Mouse (Mus musculus) midbrain, embryonic 11.5 days (tissue): Measurements from ENCODE around the gene Pten. TPM values are rescaled to one million over a fixed set of nuclear protein-coding genes. Genes with fewer than 3 reads are reported as not detected.
A peak's percentile ranks its signal among the peaks of the same experiment; 100 is the strongest.

Experiments used
- ATAC-seq: fragments of 200-750 bp; cut with Nextera tagmentation; 2 replicates; pipeline ENCODE4 v1.8.0; 2017; ENCODE audit warnings: moderate TSS enrichment, moderate library complexity; ENCODE audit not compliant: low FRiP score
- DNase-seq: peaks from one replicate; pipeline ENCODE4 v3.0.0; 2015; ENCODE audit warnings: low spot score; ENCODE audit errors: missing footprints
- H3K27ac ChIP-seq: fragments of 300-500 bp; sonication (generic); 2 replicates; pipeline ENCODE4 v1.5.1; 2014; ENCODE audit warnings: low read depth, low read length
- H3K27me3 ChIP-seq: fragments of 300-500 bp; sonication (generic); 2 replicates; pipeline ENCODE4 v1.6.1; 2014; ENCODE audit warnings: mild to moderate bottlenecking, low read length, moderate library complexity, mixed read lengths; ENCODE audit not compliant: control insufficient read depth, insufficient read depth
- H3K36me3 ChIP-seq: fragments of 300-500 bp; sonication (generic); 2 replicates; pipeline ENCODE4 v1.6.1; 2014; ENCODE audit warnings: mild to moderate bottlenecking, low read length, moderate library complexity, mixed read lengths; ENCODE audit not compliant: control insufficient read depth, insufficient read depth
- H3K4me1 ChIP-seq: fragments of 300-500 bp; sonication (generic); 2 replicates; pipeline ENCODE4 v1.6.1; 2014; ENCODE audit warnings: low read length; ENCODE audit not compliant: control insufficient read depth, insufficient read depth
- H3K4me2 ChIP-seq: fragments of 300-500 bp; sonication (generic); 2 replicates; pipeline ENCODE4 v1.6.1; 2014; ENCODE audit warnings: mild to moderate bottlenecking, moderate library complexity
- H3K4me3 ChIP-seq: fragments of 300-500 bp; sonication (generic); 2 replicates; pipeline ENCODE4 v1.5.1; 2014; ENCODE audit warnings: low read depth, low read length
- H3K9ac ChIP-seq: fragments of 300-500 bp; sonication (generic); 2 replicates; pipeline ENCODE4 v1.6.1; 2014; ENCODE audit warnings: low read length
- H3K9me3 ChIP-seq: fragments of 300-500 bp; sonication (generic); 2 replicates; pipeline ENCODE4 v1.6.1; 2016; ENCODE audit warnings: low read length; ENCODE audit not compliant: control insufficient read depth
- WGBS: fragments of 180-500 bp; shearing (Covaris S2); extraction: QIAGEN DNeasy Blood & Tissue Kit; methylation state at CpG from one replicate; pipeline ENCODE4 v1.1.7; 2014; 5-methylcytosine and 5-hydroxymethylcytosine counted together
- polyA plus RNA-seq: library from polyadenylated mRNA; unstranded; fragments of >200 nt; fragmentation: Nextera tagmentation; extraction: Ambion mirVana; gene quantifications from 2 replicates; pipeline ENCODE4 v1.2.1, GENCODE M21; 2014

Gene Pten
- polyA plus RNA-seq, 1 experiment from 2014 or later = 9.4 TPM

DNA sequence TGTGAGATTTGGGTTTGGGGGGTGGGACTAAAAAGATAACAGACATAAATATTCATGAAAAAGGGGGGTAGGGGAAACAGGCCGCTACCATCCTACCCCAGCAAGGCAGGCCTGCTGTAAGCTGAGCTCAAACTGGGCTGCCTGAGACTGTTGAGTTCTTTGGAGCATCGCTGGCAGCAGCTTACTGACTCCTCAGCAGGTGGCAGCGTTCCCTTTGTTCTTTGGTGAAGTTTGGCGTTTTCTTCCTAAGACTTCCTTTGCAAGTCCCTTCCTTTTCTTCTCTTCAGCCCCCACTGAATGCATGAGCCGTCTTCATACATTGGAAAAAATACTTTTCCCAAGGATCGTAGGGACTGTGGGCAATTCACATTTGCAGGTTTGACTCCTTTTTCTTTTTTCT lies 7.9 kb upstream of the Pten start:
- Histone ChIP-seq H3K4me1 (peaks cover 2% of the 10 kb centered on the region), H3K27ac (no peak overlapping the region), H3K4me2 (no peak overlapping the region), H3K9ac (no peak overlapping the region), H3K4me3 (no peak overlapping the region), H3K27me3 (no peaks in the 10 kb centered on the region), H3K9me3 (no peaks in the 10 kb centered on the region), H3K36me3 (no peaks in the 10 kb centered on the region)
- peak; percentile 88 for DNase-seq
- ATAC-seq = peak; percentile 73; the same call in 1 of the 2 replicates
- WGBS = 2% methylated on average over 6 of the region's 6 CpGs

- no peak overlapping the region for H3K4me2 ChIP-seq
- WGBS = 94% methylated on average over 6 of the region's 6 CpGs
- ATAC-seq (no peak), DNase-seq (no peak)
- no peaks in the 10 kb centered on the region for H3K36me3 ChIP-seq
- H3K9me3 ChIP-seq = no peaks in the 10 kb centered on the region
- H3K4me3 ChIP-seq = no peak overlapping the region
- no peaks in the 10 kb centered on the region for H3K27me3 ChIP-seq
- no peak overlapping the region for H3K27ac ChIP-seq
- H3K4me1 ChIP-seq = peaks cover 16% of the 10 kb centered on the region
- no peak overlapping the region for H3K9ac ChIP-seq
Measured at GRCm38 (mm10) chr19:32752357-32752756, 4.9 kb upstream of the Pten start.

GRCm38 (mm10) chr19:32753386-32753785 lies 3.9 kb upstream of the Pten start:
- ATAC-seq = no peak

DNA sequence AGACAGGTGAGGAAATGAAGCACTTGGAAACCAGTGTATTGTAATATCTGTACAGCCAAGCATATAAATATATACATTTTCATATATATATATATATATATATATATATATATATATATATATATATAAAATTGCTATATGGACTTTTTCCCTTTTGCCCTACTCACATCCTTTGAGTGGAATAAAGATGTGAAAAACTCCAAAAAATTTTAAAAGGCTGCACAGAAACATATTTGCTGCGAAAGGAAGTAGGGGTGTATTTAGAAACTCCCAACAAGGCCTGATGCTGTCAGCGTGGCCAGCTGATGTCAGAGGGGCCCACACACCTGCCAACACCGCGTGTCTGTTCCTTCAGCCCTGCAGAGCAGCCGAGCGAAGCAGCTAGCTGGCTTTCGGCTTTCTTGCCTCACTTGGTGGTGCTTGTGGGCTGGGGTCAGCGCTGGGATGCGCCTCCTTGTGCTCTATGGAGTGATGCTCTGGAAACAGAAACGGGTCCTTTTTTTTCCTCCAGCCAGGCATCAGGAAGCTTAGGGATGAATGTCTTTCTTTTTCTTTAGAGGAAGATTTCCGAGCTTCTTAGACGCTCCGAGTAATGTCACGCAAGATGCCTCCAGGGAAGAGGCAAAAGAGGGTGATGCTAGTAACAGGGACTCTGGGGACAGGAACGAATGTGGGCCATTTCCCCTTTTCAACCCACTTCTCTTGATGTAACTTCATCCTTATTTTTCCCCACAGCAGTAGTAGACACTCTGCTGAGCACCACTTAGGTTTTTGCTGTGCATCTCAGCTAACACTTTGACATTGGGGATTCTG lies 2.9 kb upstream of the Pten start:
- Histone ChIP-seq H3K4me2 (peak overlapping the region; percentile 71), H3K27me3 (no peaks in the 10 kb centered on the region), H3K36me3 (no peaks in the 10 kb centered on the region), H3K4me1 (peaks cover 16% of the 10 kb centered on the region), H3K27ac (no peak overlapping the region), H3K9me3 (no peaks in the 10 kb centered on the region), H3K4me3 (no peak overlapping the region), H3K9ac (no peak overlapping the region)
- no peak for ATAC-seq
- WGBS = 11% methylated on average over 15 of the region's 15 CpGs
- peak; percentile 89 for DNase-seq

More at GRCm38 (mm10) chr19:32753386-32753785, 3.9 kb upstream of the Pten start:
- Histone ChIP-seq H3K27me3 (no peaks in the 10 kb centered on the region), H3K9me3 (no peaks in the 10 kb centered on the region), H3K27ac (no peak overlapping the region), H3K4me2 (no peak overlapping the region), H3K36me3 (no peaks in the 10 kb centered on the region), H3K4me3 (no peak overlapping the region), H3K9ac (no peak overlapping the region), H3K4me1 (peaks cover 16% of the 10 kb centered on the region)
- 84% methylated on average over 3 of the region's 3 CpGs for WGBS
- DNase-seq = no peak

DNA sequence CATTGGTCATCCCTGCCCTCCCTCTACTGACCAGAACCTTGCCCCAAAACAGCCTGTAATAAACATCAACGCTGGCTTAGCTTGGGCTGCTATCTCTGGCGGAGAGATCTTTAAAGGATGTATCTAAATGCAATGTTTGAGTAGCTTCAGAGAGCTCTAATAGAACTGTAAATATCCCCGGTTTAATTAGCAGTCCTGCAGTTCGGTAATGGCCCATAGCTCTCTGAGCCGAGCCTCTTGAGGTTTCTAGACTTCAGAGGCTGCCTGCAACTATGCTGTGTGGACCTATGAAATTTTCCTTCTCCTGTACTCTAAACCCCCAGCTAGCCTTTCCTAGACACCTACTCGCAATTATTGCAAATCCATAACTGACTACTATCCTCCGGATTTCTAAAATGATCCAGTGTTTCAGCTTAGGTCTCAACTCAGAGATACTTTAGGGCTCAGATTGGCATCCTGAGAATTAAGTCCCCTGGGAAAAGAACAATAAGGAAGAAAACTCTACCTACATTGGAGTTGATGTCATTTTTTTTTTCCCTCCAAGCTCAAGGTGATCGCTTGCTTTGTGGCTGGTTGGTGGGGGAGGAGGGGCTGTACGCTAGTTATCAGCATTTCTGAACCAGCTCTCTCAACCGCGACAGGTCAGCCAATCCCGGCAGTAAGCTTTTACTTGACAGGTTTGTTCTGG lies 2.0 kb upstream of the Pten start:
- 5% methylated on average over 12 of the region's 12 CpGs for WGBS
- Histone ChIP-seq H3K4me3 (peak overlapping the region; percentile 97), H3K4me2 (peak overlapping the region; percentile 71), H3K4me1 (peaks cover 18% of the 10 kb centered on the region), H3K9ac (peak overlapping the region; percentile 59), H3K9me3 (no peaks in the 10 kb centered on the region), H3K27me3 (no peaks in the 10 kb centered on the region), H3K27ac (no peak overlapping the region), H3K36me3 (no peaks in the 10 kb centered on the region)
- no peak for ATAC-seq
- peak; percentile 89 for DNase-seq

DNA sequence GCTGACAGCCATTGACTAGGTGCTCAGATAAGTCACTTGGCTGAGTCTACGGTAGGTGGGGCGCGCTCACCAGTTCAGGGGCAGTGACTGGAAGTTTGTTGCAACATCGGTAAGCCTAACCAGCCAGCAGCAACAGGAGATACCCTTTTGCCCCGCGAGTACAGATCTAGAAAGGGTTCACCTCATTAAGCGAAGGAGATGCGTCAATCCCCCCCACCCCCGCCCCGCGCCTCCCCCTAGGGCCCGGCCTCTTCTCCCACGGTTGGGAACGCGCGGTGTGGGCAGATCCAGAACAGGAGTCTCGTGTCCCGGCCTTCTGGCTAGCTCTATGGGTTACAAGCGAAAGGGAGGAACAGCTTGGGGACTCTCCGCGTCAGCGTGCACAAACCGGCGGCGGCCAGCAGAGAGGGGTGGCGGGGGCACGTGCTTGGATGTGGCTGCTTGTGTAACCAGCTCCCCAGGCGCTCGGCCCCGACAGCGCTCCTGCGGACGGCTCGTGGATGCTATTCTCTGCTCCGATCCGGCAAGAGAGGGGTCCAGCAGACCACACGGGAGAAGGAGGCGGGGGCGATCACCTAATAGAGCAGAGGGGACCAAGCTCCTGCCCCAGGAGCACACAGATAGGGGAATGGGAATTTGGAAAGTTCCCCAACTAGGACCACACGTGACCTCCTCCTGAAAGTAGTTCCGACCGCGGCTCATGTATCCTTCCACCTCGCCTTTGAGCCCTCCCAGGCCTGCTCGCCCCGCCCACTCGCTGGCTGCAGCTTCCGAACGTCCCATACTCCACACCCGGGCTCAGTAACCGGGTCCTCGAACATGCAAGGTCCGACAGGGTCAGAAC lies 1.3 kb upstream of the Pten start:
- Histone ChIP-seq H3K27ac (peak overlapping the region; percentile 98), H3K27me3 (no peaks in the 10 kb centered on the region), H3K4me1 (peaks cover 23% of the 10 kb centered on the region), H3K9ac (peak overlapping the region; percentile 86), H3K4me2 (peak overlapping the region; percentile 71), H3K9me3 (no peaks in the 10 kb centered on the region), H3K36me3 (no peaks in the 10 kb centered on the region), H3K4me3 (peak overlapping the region; percentile 97)
- DNase-seq (peak; percentile 99), ATAC-seq (peak; percentile 81)
- WGBS = under 1% methylated on average over 53 of the region's 53 CpGs

DNA sequence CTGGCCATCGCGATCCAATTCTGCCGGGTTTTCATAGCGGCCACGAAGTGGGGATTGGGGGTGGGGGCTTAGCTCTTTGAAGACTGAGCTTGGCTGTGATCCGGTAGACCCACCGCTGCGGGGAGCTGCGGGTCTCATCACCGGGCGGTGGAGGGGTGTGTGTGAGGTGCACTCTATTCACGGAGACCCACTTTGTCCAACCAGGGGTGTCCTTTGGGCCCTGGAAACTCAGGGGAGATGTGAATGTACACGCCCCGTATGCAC lies 729 bp upstream of the Pten start:
- H3K27me3 ChIP-seq = no peaks in the 10 kb centered on the region
- ATAC-seq (peak; percentile 60), DNase-seq (no peak)
- WGBS = 1% methylated on average over 14 of the region's 14 CpGs
- H3K4me3 ChIP-seq = peak overlapping the region; percentile 97
- peak overlapping the region; percentile 98 for H3K27ac ChIP-seq
- no peaks in the 10 kb centered on the region for H3K36me3 ChIP-seq
- H3K4me2 ChIP-seq = peak overlapping the region; percentile 71
- H3K4me1 ChIP-seq = peaks cover 23% of the 10 kb centered on the region
- no peaks in the 10 kb centered on the region for H3K9me3 ChIP-seq
- peak overlapping the region; percentile 86 for H3K9ac ChIP-seq

DNA sequence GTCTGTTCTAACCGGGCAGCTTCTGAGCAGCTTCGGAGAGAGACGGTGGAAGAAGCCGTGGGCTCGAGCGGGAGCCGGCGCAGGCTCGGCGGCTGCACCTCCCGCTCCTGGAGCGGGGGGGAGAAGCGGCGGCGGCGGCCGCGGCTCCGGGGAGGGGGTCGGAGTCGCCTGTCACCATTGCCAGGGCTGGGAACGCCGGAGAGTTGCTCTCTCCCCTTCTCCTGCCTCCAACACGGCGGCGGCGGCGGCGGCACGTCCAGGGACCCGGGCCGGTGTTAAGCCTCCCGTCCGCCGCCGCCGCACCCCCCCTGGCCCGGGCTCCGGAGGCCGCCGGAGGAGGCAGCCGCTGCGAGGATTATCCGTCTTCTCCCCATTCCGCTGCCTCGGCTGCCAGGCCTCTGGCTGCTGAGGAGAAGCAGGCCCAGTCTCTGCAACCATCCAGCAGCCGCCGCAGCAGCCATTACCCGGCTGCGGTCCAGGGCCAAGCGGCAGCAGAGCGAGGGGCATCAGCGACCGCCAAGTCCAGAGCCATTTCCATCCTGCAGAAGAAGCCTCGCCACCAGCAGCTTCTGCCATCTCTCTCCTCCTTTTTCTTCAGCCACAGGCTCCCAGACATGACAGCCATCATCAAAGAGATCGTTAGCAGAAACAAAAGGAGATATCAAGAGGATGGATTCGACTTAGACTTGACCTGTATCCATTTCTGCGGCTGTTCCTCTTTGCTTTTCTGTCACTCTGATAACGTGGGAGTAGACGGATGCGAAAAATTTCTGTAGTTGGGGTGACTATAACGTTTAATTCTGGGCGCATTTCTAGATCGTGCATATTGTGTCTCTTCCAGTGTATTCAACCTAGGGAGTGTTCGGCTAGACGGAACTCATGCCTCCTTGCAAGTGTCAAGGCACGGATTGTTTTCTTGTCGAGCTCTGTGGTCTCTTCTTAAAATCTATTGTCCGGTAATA lies 815 bp downstream of the Pten start:
- Histone ChIP-seq H3K4me2 (peak overlapping the region; percentile 71), H3K27ac (peak overlapping the region; percentile 98), H3K9me3 (no peaks in the 10 kb centered on the region), H3K27me3 (no peaks in the 10 kb centered on the region), H3K4me1 (peaks cover 23% of the 10 kb centered on the region), H3K36me3 (no peaks in the 10 kb centered on the region), H3K9ac (peak overlapping the region; percentile 97), H3K4me3 (peak overlapping the region; percentile 97)
- ATAC-seq = peak; percentile 12
- WGBS = under 1% methylated on average over 58 of the region's 69 CpGs
- peak; percentile 96 for DNase-seq
